Mouse (Mus musculus): Measurements from ENCODE around the gene Prss43. TPM values are rescaled to one million over a fixed set of nuclear protein-coding genes. Genes with fewer than 3 reads are reported as not detected.

The Prss43 gene
- polyA plus RNA-seq, 1 experiment from 2014 or later = not detected

GRCm38 (mm10) chr9:110877353-110877752, 50.9 kb downstream of the Prss43 start:
- no peak for ATAC-seq (replicated peaks)

GRCm38 (mm10) chr9:110877888-110878287, 51.4 kb downstream of the Prss43 start:
- H3K9me3 ChIP-seq = no peaks in the 10 kb centered on the region
- H3K4me1 ChIP-seq = peaks cover 34% of the 10 kb centered on the region
- H3K4me3 ChIP-seq = no peak overlapping the region
- peaks cover 34% of the 10 kb centered on the region for H3K27me3 ChIP-seq
- no peak for ATAC-seq (replicated peaks)
- no peak overlapping the region for H3K27ac ChIP-seq (replicated peaks)
- H3K9ac ChIP-seq (replicated peaks) = no peak overlapping the region
- no peak overlapping the region for H3K4me2 ChIP-seq (replicated peaks)
- 88% methylated on average over 5 of the region's 5 CpGs for WGBS
- no peaks in the 10 kb centered on the region for H3K36me3 ChIP-seq

More at GRCm38 (mm10) chr9:110877353-110877752, 50.9 kb downstream of the Prss43 start:
- H3K27ac ChIP-seq (replicated peaks) = no peak overlapping the region
- no peak overlapping the region for H3K4me3 ChIP-seq
- no peak overlapping the region for H3K4me2 ChIP-seq (replicated peaks)
- no peaks in the 10 kb centered on the region for H3K36me3 ChIP-seq
- H3K9ac ChIP-seq (replicated peaks) = no peak overlapping the region
- no peaks in the 10 kb centered on the region for H3K9me3 ChIP-seq
- H3K4me1 ChIP-seq = peaks cover 34% of the 10 kb centered on the region
- 94% methylated on average over 1 of the region's 1 CpGs for WGBS
- H3K27me3 ChIP-seq = peaks cover 39% of the 10 kb centered on the region

- Histone ChIP-seq H3K4me3 (peak within 1 kb of the TSS; percentile 50), H3K27me3 (peaks cover 34% of the 10 kb centered on the region), H3K36me3 (no peaks in the 10 kb centered on the region), H3K4me2 (replicated peaks) (peak within 1 kb of the TSS; percentile 89), H3K27ac (replicated peaks) (no peak within 1 kb of the TSS), H3K9me3 (no peaks in the 10 kb centered on the region), H3K9ac (replicated peaks) (peak within 1 kb of the TSS; percentile 39), H3K4me1 (peaks cover 25% of the 10 kb centered on the region)
- no peak for ATAC-seq (replicated peaks)
- 12% methylated on average over 12 of the region's 12 CpGs for WGBS
Observed at GRCm38 (mm10) chr9:110879191-110879920, 52.9 kb downstream of the Prss43 start, which contains the start of gene Als2cl. TSS of gene Als2cl (plus strand) at chr9:110879870.

- Histone ChIP-seq H3K36me3 (no peaks in the 10 kb centered on the region), H3K9me3 (no peaks in the 10 kb centered on the region), H3K27me3 (peaks cover 34% of the 10 kb centered on the region), H3K9ac (replicated peaks) (peak within 1 kb of the TSS; percentile 39), H3K4me1 (peaks cover 18% of the 10 kb centered on the region), H3K27ac (replicated peaks) (no peak within 1 kb of the TSS), H3K4me3 (peak within 1 kb of the TSS; percentile 50), H3K4me2 (replicated peaks) (peak within 1 kb of the TSS; percentile 89)
- under 1% methylated on average over 54 of the region's 57 CpGs for WGBS
- ATAC-seq (replicated peaks) = peak; percentile 58; the same call in 1 of the 2 replicates
Observed at GRCm38 (mm10) chr9:110879998-110880561, 53.6 kb downstream of the Prss43 start, which contains the start of gene Tmie. TSS of gene Tmie (minus strand) at chr9:110880113.

GRCm38 (mm10) chr9:110880772-110881171, 54.3 kb downstream of the Prss43 start:
- Histone ChIP-seq H3K4me1 (peaks cover 14% of the 10 kb centered on the region), H3K9me3 (no peaks in the 10 kb centered on the region), H3K27me3 (peaks cover 34% of the 10 kb centered on the region), H3K36me3 (no peaks in the 10 kb centered on the region), H3K9ac (replicated peaks) (no peak overlapping the region), H3K4me3 (peak overlapping the region; percentile 50; the same call in 1 of the 2 replicates), H3K27ac (replicated peaks) (no peak overlapping the region), H3K4me2 (replicated peaks) (peak overlapping the region; percentile 89)
- 71% methylated on average over 4 of the region's 4 CpGs for WGBS
- no peak for ATAC-seq (replicated peaks)

Other genes starting within 250 kb of the Prss43 start
- 29.1 and 32.8 TPM in 2 replicates for gene Nradd, start 202.2 kb upstream of the Prss43 start, polyA plus RNA-seq (2015; fragmentation: Nextera tagmentation; extraction: Ambion mirVana)
- gene Nbeal2, start 172.5 kb upstream of the Prss43 start, polyA plus RNA-seq (2015; fragmentation: Nextera tagmentation; extraction: Ambion mirVana) = 2.1 and 2.4 TPM in 2 replicates
- gene Ccdc12, start 170.2 kb upstream of the Prss43 start, polyA plus RNA-seq (2015; fragmentation: Nextera tagmentation; extraction: Ambion mirVana) = 120 and 130 TPM in 2 replicates
- 0.45 and 1.3 TPM in 2 replicates for gene Myl3, start 84.8 kb upstream of the Prss43 start, polyA plus RNA-seq (2015; fragmentation: Nextera tagmentation; extraction: Ambion mirVana)
- 6.3 and 7.0 TPM in 2 replicates for gene Pth1r, start 79.5 kb upstream of the Prss43 start, polyA plus RNA-seq (2015; fragmentation: Nextera tagmentation; extraction: Ambion mirVana)
- gene Prss42, start 28.5 kb upstream of the Prss43 start, polyA plus RNA-seq (2015; fragmentation: Nextera tagmentation; extraction: Ambion mirVana) = not detected in 2 replicates
- not detected in 2 replicates for gene Prss44, start 12.7 kb upstream of the Prss43 start, polyA plus RNA-seq (2015; fragmentation: Nextera tagmentation; extraction: Ambion mirVana)
- gene Prss45, start 7.9 kb downstream of the Prss43 start, polyA plus RNA-seq (2015; fragmentation: Nextera tagmentation; extraction: Ambion mirVana) = 0.20 TPM in 1 of 2 replicates, not detected in the other
- gene Prss46, start 17.8 kb downstream of the Prss43 start, polyA plus RNA-seq (2015; fragmentation: Nextera tagmentation; extraction: Ambion mirVana) = not detected in 2 replicates
- 0.15 and 0.20 TPM in 2 replicates for gene Prss50, start 31.3 kb downstream of the Prss43 start, polyA plus RNA-seq (2015; fragmentation: Nextera tagmentation; extraction: Ambion mirVana)
- 0.60 and 0.74 TPM in 2 replicates for gene Als2cl, start 53.2 kb downstream of the Prss43 start, polyA plus RNA-seq (2015; fragmentation: Nextera tagmentation; extraction: Ambion mirVana)
- gene Tmie, start 53.4 kb downstream of the Prss43 start, polyA plus RNA-seq (2015; fragmentation: Nextera tagmentation; extraction: Ambion mirVana) = 0.92 and 1.2 TPM in 2 replicates
- gene Fam240a, start 90.2 kb downstream of the Prss43 start, polyA plus RNA-seq (2015; fragmentation: Nextera tagmentation; extraction: Ambion mirVana) = not detected in 2 replicates
- gene Tdgf1, start 119.5 kb downstream of the Prss43 start, polyA plus RNA-seq (2015; fragmentation: Nextera tagmentation; extraction: Ambion mirVana) = not detected in 2 replicates
- 0.13 and 0.36 TPM in 2 replicates for gene Lrrc2, start 124.9 kb downstream of the Prss43 start, polyA plus RNA-seq (2015; fragmentation: Nextera tagmentation; extraction: Ambion mirVana)
- not detected in 2 replicates for gene Rtp3, start 163.9 kb downstream of the Prss43 start, polyA plus RNA-seq (2015; fragmentation: Nextera tagmentation; extraction: Ambion mirVana)
- 0.64 and 0.70 TPM in 2 replicates for gene Ltf, start 192.6 kb downstream of the Prss43 start, polyA plus RNA-seq (2015; fragmentation: Nextera tagmentation; extraction: Ambion mirVana)
- gene Ccrl2, start 230.8 kb downstream of the Prss43 start, polyA plus RNA-seq (2015; fragmentation: Nextera tagmentation; extraction: Ambion mirVana) = 1.0 and 1.1 TPM in 2 replicates

Measured in forebrain, embryonic 15.5 days (tissue).